Mouse (Mus musculus): Measurements from ENCODE around the gene Arrdc2.

GRCm38 (mm10) chr8:70790846-70791245 lies 48.7 kb downstream of the Arrdc2 start:
- TF ChIP-seq GATA1 (IDR thresholded peaks at IDR 0.05; ENCODE audit: borderline replicate concordance, low read length) (no peak), FLI1 (IDR thresholded peaks at IDR 0.05; ENCODE audit: low read length) (no peak)
